Mouse (Mus musculus): Measurements from ENCODE around the gene Zc3h4. TPM values are rescaled to one million over a fixed set of nuclear protein-coding genes. Genes with fewer than 3 reads are reported as not detected.

Gene Zc3h4
- polyA plus RNA-seq, 1 experiment from 2014 or later, result 26.3 TPM

DNA sequence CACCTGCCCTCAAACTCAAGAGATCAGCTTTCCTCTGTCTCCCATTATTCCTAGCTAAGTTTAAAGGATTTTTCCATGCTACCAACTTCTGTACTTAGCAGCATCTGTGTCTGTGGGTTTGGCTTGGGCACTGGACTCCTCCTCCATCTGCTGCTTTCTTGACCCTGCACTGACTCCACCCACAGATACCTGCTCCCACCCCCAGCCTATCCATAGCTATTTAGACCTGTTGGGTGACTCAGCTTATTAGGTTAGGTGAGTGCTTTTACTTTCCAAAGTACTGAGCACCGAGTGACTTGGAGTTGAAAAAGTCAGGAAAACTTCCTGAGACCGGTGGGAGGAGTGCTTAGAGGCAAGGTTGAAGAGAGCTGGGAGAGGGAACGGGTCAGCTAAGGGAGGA is 14.7 kb downstream of the Zc3h4 start:
- WGBS, result 86% methylated on average over 3 of the region's 3 CpGs
- Histone ChIP-seq H3K4me2 (no peak overlapping the region), H3K4me1 (replicated peaks) (peaks cover 9% of the 10 kb centered on the region), H3K27ac (no peak overlapping the region), H3K27me3 (no peaks in the 10 kb centered on the region), H3K4me3 (replicated peaks) (no peak overlapping the region), H3K36me3 (peaks cover 74% of the 10 kb centered on the region), H3K9ac (replicated peaks) (no peak overlapping the region), H3K9me3 (no peaks in the 10 kb centered on the region)
- ATAC-seq (ENCODE audit: insufficient number of reproducible peaks, insufficient read depth, low FRiP score, low TSS enrichment, low read depth), result no peak

DNA sequence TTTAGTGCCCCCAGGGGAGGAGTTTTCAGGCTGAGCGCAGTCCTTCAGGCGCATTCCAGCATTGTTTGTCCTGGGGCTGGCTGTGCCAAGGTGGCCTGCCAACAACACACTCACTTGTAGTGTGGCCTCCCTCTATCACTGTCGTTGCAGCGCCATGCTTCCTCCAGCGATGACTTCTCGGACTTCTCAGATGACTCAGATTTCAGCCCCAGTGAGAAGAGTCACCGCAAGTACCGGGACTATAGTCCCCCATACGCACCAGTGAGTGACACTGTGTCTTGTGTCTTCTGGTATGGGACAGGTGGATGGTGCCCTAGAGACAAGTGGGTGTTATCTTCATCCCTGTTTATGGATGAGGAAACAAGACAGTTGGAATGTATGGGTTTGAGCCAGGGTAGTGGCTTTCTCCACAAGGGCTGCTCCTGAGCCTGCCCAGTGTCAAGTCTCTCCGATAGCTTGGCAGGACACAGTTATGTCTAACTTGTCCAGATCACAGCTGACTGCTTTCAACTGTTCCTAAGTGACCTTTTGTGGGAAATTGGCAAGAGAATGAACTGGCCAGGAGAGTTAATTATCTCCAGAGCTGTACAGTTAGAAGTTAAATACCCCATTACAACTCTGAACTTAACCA is 16.5 kb downstream of the Zc3h4 start:
- no peaks in the 10 kb centered on the region for H3K9me3 ChIP-seq
- ATAC-seq (ENCODE audit: insufficient number of reproducible peaks, insufficient read depth, low FRiP score, low TSS enrichment, low read depth), result no peak
- no peak overlapping the region for H3K4me2 ChIP-seq
- H3K27ac ChIP-seq, result no peak overlapping the region
- no peak overlapping the region for H3K4me3 ChIP-seq (replicated peaks)
- no peak overlapping the region for H3K9ac ChIP-seq (replicated peaks)
- WGBS, result 93% methylated on average over 10 of the region's 10 CpGs
- H3K27me3 ChIP-seq, result no peaks in the 10 kb centered on the region
- peaks cover 9% of the 10 kb centered on the region for H3K4me1 ChIP-seq (replicated peaks)
- peaks cover 85% of the 10 kb centered on the region for H3K36me3 ChIP-seq

DNA sequence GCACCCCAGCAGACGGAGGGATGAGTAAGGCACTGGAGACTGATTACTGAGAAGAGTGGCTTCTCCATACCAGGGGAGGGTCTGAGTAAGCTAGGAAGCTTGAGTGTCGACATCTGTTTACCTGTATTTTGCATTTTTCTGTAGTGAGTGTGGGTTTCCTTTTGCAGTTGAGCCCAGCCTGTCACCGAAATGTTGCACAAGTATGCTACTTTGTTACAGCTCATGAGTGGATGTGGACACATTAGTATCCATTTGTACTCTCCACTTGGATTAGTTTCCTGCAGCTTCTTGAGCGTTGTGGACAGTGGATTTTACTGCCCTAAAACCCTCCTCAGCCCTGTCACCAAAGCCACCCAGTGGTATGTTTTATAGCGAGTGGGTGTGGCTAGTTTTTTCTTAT is 18.0 kb downstream of the Zc3h4 start:
- Histone ChIP-seq H3K36me3 (peaks cover 97% of the 10 kb centered on the region), H3K27me3 (no peaks in the 10 kb centered on the region), H3K9me3 (no peaks in the 10 kb centered on the region), H3K4me3 (replicated peaks) (no peak overlapping the region), H3K9ac (replicated peaks) (no peak overlapping the region), H3K4me2 (no peak overlapping the region), H3K27ac (no peak overlapping the region), H3K4me1 (replicated peaks) (no peaks in the 10 kb centered on the region)
- ATAC-seq (ENCODE audit: insufficient number of reproducible peaks, insufficient read depth, low FRiP score, low TSS enrichment, low read depth), result no peak
- WGBS, result 93% methylated on average over 5 of the region's 5 CpGs

DNA sequence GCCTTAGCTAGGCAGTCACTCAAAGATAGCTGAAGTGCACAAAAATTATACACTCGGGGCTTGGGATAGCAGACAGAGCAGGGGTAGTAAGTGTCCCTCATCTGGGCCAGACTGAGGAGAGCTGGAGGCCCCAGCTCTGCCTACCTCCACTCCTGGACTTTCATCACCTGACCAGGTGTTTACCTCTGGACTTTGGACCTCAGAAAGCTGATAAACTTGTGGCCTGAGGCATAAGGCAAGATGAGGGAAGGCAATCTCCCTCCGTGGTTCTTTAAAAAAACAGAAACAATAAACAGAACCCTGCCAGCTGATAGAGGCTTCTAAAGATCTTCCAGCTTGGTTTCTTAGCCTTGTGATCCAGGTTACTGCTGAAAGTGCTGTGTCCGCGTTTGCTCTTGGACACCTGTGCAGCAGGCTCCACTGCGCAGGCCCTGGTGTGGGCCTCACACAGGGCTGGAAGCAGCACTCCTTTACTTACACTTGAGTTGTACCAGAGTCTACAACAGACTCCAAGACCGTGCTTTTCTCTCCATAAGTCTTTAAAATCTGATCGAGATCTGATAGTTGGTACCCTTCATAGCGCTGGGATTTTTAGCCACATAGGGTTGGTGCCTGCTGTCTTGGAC is 19.9 kb downstream of the Zc3h4 start:
- no peak overlapping the region for H3K9ac ChIP-seq (replicated peaks)
- H3K27ac ChIP-seq, result no peak overlapping the region
- H3K4me1 ChIP-seq (replicated peaks), result no peaks in the 10 kb centered on the region
- H3K4me2 ChIP-seq, result no peak overlapping the region
- no peaks in the 10 kb centered on the region for H3K9me3 ChIP-seq
- ATAC-seq (ENCODE audit: insufficient number of reproducible peaks, insufficient read depth, low FRiP score, low TSS enrichment, low read depth), result no peak
- H3K27me3 ChIP-seq, result no peaks in the 10 kb centered on the region
- 94% methylated on average over 8 of the region's 8 CpGs for WGBS
- H3K36me3 ChIP-seq, result peaks cover 99% of the 10 kb centered on the region
- H3K4me3 ChIP-seq (replicated peaks), result no peak overlapping the region

DNA sequence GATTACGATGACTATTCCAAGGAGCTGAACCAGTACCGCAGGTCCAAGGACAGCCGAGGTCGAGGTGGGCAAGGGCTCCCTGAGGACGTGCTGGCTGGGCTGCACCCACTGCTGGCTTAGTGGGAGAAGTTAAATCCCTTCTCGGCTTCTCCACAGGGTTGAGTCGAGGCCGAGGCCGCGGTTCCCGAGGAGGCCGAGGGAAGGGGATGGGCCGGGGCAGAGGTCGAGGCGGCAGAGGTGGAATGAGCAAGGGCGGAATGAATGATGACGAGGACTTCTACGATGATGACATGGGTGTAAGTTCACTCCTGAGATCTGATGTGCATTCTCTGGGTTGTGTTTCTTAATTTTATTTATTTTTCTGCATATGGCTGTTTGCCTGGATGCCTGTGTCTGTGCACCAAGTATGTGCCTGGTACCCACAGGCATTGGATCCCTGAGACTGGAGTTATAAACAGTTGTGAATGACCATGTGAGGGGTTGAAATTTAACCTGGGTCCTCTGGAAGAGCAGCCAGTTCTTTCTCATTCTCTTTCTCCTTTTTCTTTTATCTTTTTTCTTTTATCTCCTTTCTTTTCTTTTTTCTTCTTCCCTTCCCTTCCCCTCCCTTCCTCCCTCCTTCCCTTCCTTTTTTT is 21.6 kb downstream of the Zc3h4 start:
- no peaks in the 10 kb centered on the region for H3K9me3 ChIP-seq
- WGBS, result 92% methylated on average over 18 of the region's 18 CpGs

DNA sequence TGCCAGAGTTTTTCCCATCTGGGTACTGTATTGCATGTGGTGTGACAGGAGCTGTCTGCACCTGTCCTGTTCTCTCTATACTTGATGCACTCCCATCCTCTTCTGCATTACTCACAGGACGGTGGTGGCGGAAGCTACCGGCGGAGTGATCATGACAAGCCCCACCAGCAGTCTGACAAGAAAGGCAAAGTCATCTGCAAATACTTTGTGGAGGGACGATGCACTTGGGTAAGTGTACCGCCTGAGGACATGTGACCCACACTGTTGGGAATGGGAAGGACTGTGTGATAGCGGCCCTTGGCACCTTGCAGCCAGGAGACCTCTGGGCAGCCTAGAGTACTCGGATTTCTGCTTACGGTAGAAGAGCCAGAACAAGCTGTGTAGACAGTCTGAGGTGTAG is 23.0 kb downstream of the Zc3h4 start:
- Histone ChIP-seq H3K9me3 (no peaks in the 10 kb centered on the region), H3K4me2 (no peak overlapping the region), H3K4me3 (replicated peaks) (no peak overlapping the region), H3K9ac (replicated peaks) (no peak overlapping the region), H3K27me3 (no peaks in the 10 kb centered on the region), H3K4me1 (replicated peaks) (no peaks in the 10 kb centered on the region), H3K36me3 (peaks cover 99% of the 10 kb centered on the region), H3K27ac (no peak overlapping the region)
- ATAC-seq (ENCODE audit: insufficient number of reproducible peaks, insufficient read depth, low FRiP score, low TSS enrichment, low read depth), result no peak
- 91% methylated on average over 9 of the region's 9 CpGs for WGBS

More for the DNA sequence above, 21.6 kb downstream of the Zc3h4 start:
- H3K9ac ChIP-seq (replicated peaks), result no peak overlapping the region
- H3K4me3 ChIP-seq (replicated peaks), result no peak overlapping the region
- peaks cover 99% of the 10 kb centered on the region for H3K36me3 ChIP-seq
- no peak overlapping the region for H3K27ac ChIP-seq
- ATAC-seq (ENCODE audit: insufficient number of reproducible peaks, insufficient read depth, low FRiP score, low TSS enrichment, low read depth), result no peak
- H3K27me3 ChIP-seq, result no peaks in the 10 kb centered on the region
- H3K4me2 ChIP-seq, result no peak overlapping the region
- no peaks in the 10 kb centered on the region for H3K4me1 ChIP-seq (replicated peaks)

DNA sequence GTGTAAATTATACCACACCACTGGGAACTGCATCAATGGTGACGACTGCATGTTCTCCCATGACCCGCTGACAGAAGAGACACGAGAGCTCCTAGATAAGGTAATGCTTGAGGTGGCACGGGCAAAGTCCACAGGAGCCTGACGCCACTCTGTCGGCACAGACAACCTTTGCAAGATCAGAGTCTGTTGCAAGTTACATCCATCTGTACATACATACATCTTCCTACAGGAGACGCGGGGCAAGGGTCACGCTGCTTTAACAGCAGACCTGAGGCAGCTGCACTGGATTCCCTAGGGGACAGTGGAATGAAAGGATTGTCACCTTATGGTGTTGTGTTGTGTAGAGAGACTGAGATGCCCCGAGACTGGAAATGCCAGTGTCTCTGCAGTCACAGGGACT is 25.0 kb downstream of the Zc3h4 start:
- 91% methylated on average over 10 of the region's 10 CpGs for WGBS
- no peak for ATAC-seq (ENCODE audit: insufficient number of reproducible peaks, insufficient read depth, low FRiP score, low TSS enrichment, low read depth)

DNA sequence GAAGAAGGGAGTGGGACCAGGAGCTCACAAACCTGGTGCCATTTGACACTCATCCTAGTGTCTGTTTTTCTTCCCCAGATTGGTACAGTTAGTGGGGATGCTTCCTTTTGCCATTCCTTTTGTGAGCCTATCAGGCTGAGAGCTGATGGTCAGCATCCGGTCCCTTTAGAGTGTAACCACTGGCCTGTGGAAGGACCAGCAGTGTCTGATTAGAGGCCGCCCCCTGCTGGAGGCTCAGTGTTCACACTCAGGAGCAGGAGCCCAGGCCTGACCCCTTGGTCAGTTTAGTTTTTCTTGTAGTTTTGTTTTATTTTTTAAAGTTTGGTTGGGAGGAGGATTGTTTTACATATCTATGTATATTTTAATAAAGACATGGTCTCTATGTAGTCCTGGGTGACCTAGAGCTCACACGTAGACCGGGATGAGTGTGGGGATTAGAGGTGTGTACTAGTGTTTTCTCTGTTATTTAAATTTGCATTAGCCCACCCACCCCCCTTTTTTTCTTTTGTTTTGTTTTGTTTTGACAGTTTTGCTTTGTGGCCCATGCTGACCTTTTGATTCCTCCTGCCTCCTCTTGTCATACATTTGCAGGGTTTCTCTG is 25.5 kb downstream of the Zc3h4 start:
- Histone ChIP-seq H3K4me2 (no peak overlapping the region), H3K36me3 (peaks cover 99% of the 10 kb centered on the region), H3K9me3 (no peaks in the 10 kb centered on the region), H3K27me3 (no peaks in the 10 kb centered on the region), H3K4me1 (replicated peaks) (no peaks in the 10 kb centered on the region), H3K27ac (no peak overlapping the region), H3K9ac (replicated peaks) (no peak overlapping the region), H3K4me3 (replicated peaks) (no peak overlapping the region)
- WGBS, result 69% methylated on average over 4 of the region's 4 CpGs
- ATAC-seq (ENCODE audit: insufficient number of reproducible peaks, insufficient read depth, low FRiP score, low TSS enrichment, low read depth), result no peak

More for the DNA sequence above, 25.0 kb downstream of the Zc3h4 start:
- H3K9me3 ChIP-seq, result no peaks in the 10 kb centered on the region
- no peak overlapping the region for H3K4me3 ChIP-seq (replicated peaks)
- peaks cover 99% of the 10 kb centered on the region for H3K36me3 ChIP-seq
- H3K27me3 ChIP-seq, result no peaks in the 10 kb centered on the region
- no peaks in the 10 kb centered on the region for H3K4me1 ChIP-seq (replicated peaks)
- H3K27ac ChIP-seq, result no peak overlapping the region
- H3K9ac ChIP-seq (replicated peaks), result no peak overlapping the region
- no peak overlapping the region for H3K4me2 ChIP-seq

DNA sequence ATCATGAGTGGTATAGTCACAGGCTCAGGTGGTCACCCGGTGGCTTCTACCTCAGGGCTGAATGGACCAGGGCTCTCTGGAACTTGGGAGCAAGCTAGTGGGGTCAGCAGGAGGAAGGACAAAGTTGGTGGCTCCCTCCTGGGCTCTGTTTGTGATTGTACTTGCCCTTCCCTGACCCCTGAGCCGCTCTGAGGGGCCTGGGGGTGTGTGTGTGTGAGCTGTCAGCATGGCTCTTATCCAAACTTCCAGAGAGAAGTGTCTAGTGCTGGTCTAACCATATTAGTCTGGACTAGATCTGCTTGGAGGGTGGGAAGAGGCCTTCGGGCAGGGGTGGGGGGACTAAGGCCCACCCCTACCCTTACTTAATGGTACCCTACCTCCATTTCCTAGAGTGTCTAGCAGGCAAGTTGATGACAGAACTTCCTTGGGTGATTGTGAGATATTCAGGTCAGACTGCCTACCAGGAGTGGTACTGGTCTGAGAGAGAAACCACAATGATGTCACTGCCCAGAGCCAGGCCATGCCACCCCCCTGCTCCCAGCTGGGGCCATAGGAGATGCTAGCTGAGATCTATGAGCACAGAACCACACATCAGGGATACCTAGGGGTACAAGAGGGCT is 32.8 kb downstream of the Zc3h4 start:
- Histone ChIP-seq H3K4me3 (replicated peaks) (no peak overlapping the region), H3K4me1 (replicated peaks) (no peaks in the 10 kb centered on the region), H3K9me3 (no peaks in the 10 kb centered on the region), H3K4me2 (no peak overlapping the region), H3K36me3 (peaks cover 86% of the 10 kb centered on the region), H3K27me3 (no peaks in the 10 kb centered on the region), H3K27ac (no peak overlapping the region), H3K9ac (replicated peaks) (no peak overlapping the region)
- no peak for ATAC-seq (ENCODE audit: insufficient number of reproducible peaks, insufficient read depth, low FRiP score, low TSS enrichment, low read depth)
- 81% methylated on average over 3 of the region's 3 CpGs for WGBS

DNA sequence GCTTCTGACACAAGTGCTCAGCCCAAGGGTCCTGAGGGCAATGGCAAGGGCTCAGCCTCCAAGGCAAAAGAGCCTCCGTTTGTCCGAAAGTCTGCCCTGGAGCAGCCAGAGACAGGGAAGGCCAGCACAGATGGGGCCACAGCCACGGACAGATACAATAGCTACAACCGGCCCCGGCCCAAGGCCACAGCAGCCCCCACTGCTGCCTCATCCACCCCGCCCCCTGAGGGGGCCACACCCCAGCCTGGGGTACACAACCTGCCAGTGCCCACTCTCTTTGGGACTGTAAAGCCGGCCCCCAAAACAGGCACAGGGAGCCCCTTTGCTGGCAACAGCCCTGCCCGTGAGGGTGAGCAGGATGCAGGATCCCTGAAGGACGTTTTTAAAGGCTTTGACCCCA is 34.4 kb downstream of the Zc3h4 start:
- no peak overlapping the region for H3K4me3 ChIP-seq (replicated peaks)
- no peak overlapping the region for H3K9ac ChIP-seq (replicated peaks)
- peaks cover 70% of the 10 kb centered on the region for H3K36me3 ChIP-seq
- ATAC-seq (ENCODE audit: insufficient number of reproducible peaks, insufficient read depth, low FRiP score, low TSS enrichment, low read depth), result no peak
- H3K27me3 ChIP-seq, result no peaks in the 10 kb centered on the region
- no peak overlapping the region for H3K4me2 ChIP-seq
- H3K4me1 ChIP-seq (replicated peaks), result no peaks in the 10 kb centered on the region
- H3K27ac ChIP-seq, result no peak overlapping the region
- no peaks in the 10 kb centered on the region for H3K9me3 ChIP-seq
- WGBS, result 89% methylated on average over 9 of the region's 9 CpGs

DNA sequence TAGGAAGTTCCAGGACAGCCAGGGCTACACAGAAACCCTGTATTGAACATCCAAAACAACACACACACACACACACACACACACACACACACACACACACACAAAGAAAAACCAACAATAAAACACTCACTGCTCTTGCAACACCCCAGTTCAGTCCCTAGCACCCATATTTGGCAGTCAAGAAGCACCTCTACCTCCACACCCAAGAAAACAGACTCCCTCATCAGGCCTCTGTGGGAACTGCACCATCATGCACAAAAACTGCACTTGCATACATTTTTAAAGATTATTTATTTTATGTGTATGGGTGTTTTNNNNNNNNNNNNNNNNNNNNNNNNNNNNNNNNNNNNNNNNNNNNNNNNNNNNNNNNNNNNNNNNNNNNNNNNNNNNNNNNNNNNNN is 40.5 kb downstream of the Zc3h4 start:
- H3K36me3 ChIP-seq, result peaks cover 8% of the 10 kb centered on the region
- no peaks in the 10 kb centered on the region for H3K27me3 ChIP-seq
- no peak for ATAC-seq (ENCODE audit: insufficient number of reproducible peaks, insufficient read depth, low FRiP score, low TSS enrichment, low read depth)
- no peak overlapping the region for H3K4me2 ChIP-seq
- no peak overlapping the region for H3K9ac ChIP-seq (replicated peaks)
- no peak overlapping the region for H3K27ac ChIP-seq
- H3K4me1 ChIP-seq (replicated peaks), result peaks cover 3% of the 10 kb centered on the region; the same call in 1 of the 2 replicates
- no peak overlapping the region for H3K4me3 ChIP-seq (replicated peaks)
- no peaks in the 10 kb centered on the region for H3K9me3 ChIP-seq
